Mouse (Mus musculus) forebrain, embryonic 13.5 days (tissue): ENCODE data around the gene Aen. TPM values are rescaled to one million over a fixed set of nuclear protein-coding genes. Genes with fewer than 3 reads are reported as not detected.
A peak's percentile ranks its signal among the peaks of the same experiment; 100 is the strongest.

ENCODE experiments used
- ATAC-seq: fragments of 200-750 bp; cut with Nextera tagmentation; 2 replicates; pipeline ENCODE4 v1.8.0; 2017
- H3K27ac ChIP-seq: fragments of 300-500 bp; sonication (generic); 2 replicates; pipeline ENCODE4 v1.5.1; 2015; ENCODE audit warnings: inconsistent platforms, mild to moderate bottlenecking, moderate library complexity
- H3K27me3 ChIP-seq: fragments of 300-500 bp; sonication (generic); 2 replicates; pipeline ENCODE4 v1.6.1; 2015; ENCODE audit warnings: mild to moderate bottlenecking, inconsistent platforms
- H3K36me3 ChIP-seq: fragments of 300-500 bp; sonication (generic); 2 replicates; pipeline ENCODE4 v1.6.1; 2015; ENCODE audit warnings: mild to moderate bottlenecking, inconsistent platforms; ENCODE audit not compliant: poor library complexity, severe bottlenecking
- H3K4me1 ChIP-seq: fragments of 300-500 bp; sonication (generic); 2 replicates; pipeline ENCODE4 v1.6.1; 2015; ENCODE audit warnings: inconsistent platforms
- H3K4me2 ChIP-seq: fragments of 300-500 bp; sonication (generic); 2 replicates; pipeline ENCODE4 v1.6.1; 2015; ENCODE audit warnings: inconsistent platforms, mild to moderate bottlenecking, moderate library complexity
- H3K4me3 ChIP-seq: fragments of 300-500 bp; sonication (generic); 2 replicates; pipeline ENCODE4 v1.5.1; 2015; ENCODE audit warnings: mild to moderate bottlenecking, inconsistent platforms
- H3K9ac ChIP-seq: fragments of 300-500 bp; sonication (generic); 2 replicates; pipeline ENCODE4 v1.6.1; 2015; ENCODE audit warnings: mild to moderate bottlenecking, inconsistent platforms
- H3K9me3 ChIP-seq: fragments of 300-500 bp; sonication (generic); replicated peaks from 2 replicates; pipeline ENCODE4 v1.6.1; 2016; ENCODE audit warnings: inconsistent platforms
- WGBS: fragments of 180-500 bp; shearing (Covaris S2); methylation state at CpG from one replicate; pipeline ENCODE4 v1.1.7; 2015; 5-methylcytosine and 5-hydroxymethylcytosine counted together
- polyA plus RNA-seq: library from polyadenylated mRNA; unstranded; fragments of >200 nt; fragmentation: Nextera tagmentation; extraction: Ambion mirVana; gene quantifications from 2 replicates; pipeline ENCODE4 v1.2.1, GENCODE M21; 2015

The Aen gene
- polyA plus RNA-seq, 1 experiment from 2014 or later, result 57.2 TPM

DNA sequence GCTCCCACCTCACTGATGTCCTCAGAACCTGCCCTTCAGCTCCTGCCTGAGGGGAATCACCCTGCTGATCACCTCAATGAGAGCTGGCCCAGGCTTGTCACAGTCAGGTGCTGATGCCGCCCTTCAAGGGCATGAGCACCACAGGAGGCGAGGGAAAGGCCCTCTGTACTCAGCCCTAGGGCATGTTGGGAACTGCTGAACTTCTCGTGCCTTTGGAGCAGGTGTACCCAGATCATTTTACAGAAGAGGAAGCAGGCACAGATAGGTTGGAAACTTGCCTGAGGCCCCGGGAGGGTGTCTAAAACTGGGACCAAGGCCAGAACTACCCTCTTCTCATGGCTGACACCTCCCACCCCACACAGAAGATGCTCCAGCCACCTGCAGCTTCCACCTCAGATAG, 23.0 kb downstream of the Aen start:
- Histone ChIP-seq H3K36me3 (no peaks in the 10 kb centered on the region), H3K4me1 (peaks cover 5% of the 10 kb centered on the region; the same call in 1 of the 2 replicates), H3K27me3 (no peaks in the 10 kb centered on the region), H3K9ac (no peak overlapping the region), H3K9me3 (no peaks in the 10 kb centered on the region), H3K27ac (no peak overlapping the region), H3K4me2 (no peak overlapping the region), H3K4me3 (no peak overlapping the region)
- no peak for ATAC-seq
- 50% methylated on average over 4 of the region's 4 CpGs for WGBS

DNA sequence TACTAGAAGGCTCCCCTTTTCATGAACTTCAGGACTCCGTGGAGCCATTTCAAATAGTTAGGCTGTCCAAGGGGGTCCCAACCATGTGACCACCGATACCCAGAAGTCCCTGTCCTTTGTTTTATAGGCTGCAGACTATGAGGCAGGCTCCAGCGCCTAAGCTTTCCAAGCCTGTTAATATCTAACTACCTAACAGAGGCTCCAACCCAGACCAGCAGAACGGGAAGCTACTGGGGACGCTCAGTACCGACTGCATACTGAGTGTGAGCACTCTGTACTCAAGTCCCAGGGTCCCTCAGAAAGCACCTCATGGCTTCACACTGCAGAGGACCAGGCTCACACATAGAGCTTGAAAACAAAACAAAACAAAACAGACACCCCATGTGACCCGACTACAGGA, 26.9 kb downstream of the Aen start:
- WGBS, result 75% methylated on average over 7 of the region's 7 CpGs
- Histone ChIP-seq H3K9ac (no peak overlapping the region), H3K27me3 (no peaks in the 10 kb centered on the region), H3K36me3 (no peaks in the 10 kb centered on the region), H3K4me1 (no peaks in the 10 kb centered on the region), H3K9me3 (no peaks in the 10 kb centered on the region), H3K4me2 (no peak overlapping the region), H3K4me3 (no peak overlapping the region), H3K27ac (no peak overlapping the region)
- ATAC-seq, result no peak

DNA sequence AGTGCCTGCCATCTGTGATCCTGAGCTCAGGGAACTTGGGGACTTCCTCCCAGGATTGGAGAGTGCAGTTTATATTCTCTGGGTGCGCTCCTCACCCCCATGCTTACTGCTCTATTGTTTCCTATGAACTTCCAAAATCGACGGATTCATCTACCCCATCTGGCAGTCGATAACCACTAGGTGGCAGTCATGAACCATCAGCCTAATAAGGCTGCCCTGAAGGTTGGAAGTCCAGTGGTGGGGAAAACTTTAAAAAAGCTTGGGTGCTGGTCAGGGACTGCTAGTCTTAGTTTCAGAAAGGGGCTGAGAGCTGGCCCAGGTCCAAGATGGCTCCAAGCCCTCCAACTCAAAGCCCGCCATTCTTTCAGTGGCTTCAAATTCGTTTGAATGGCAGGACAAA, 28.6 kb downstream of the Aen start:
- Histone ChIP-seq H3K36me3 (no peaks in the 10 kb centered on the region), H3K27me3 (no peaks in the 10 kb centered on the region), H3K4me1 (no peaks in the 10 kb centered on the region), H3K9me3 (no peaks in the 10 kb centered on the region), H3K9ac (no peak overlapping the region), H3K4me2 (no peak overlapping the region), H3K27ac (no peak overlapping the region), H3K4me3 (no peak overlapping the region)
- WGBS, result 7% methylated on average over 6 of the region's 6 CpGs
- ATAC-seq, result peak; percentile 57

DNA sequence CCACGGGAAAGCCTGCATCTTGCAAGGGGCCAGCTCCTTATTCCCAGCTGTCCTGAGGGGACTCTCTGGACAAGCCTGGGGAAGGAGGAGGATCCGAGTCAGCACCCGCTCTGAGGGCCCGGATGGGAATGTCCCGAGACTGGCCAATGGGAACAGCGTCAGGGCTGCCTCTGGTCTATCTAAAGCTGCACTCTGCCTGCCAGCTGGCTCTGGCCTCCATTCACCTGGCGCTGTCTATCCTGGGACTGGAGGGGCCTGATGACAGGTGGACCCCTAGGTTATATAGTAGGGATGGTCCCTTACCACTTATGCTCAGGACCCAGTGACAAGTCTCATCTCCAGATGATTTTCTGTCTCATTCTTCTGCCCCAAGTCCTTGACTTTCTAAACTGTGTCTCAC, 29.1 kb downstream of the Aen start:
- peak; percentile 45; the same call in 1 of the 2 replicates for ATAC-seq
- H3K9ac ChIP-seq, result no peak overlapping the region
- no peaks in the 10 kb centered on the region for H3K9me3 ChIP-seq
- H3K4me2 ChIP-seq, result no peak overlapping the region
- H3K4me1 ChIP-seq, result no peaks in the 10 kb centered on the region
- H3K27ac ChIP-seq, result no peak overlapping the region
- no peaks in the 10 kb centered on the region for H3K36me3 ChIP-seq
- 69% methylated on average over 7 of the region's 7 CpGs for WGBS
- no peak overlapping the region for H3K4me3 ChIP-seq
- no peaks in the 10 kb centered on the region for H3K27me3 ChIP-seq

GRCm38 (mm10) chr7:78925680-78926079, 30.0 kb downstream of the Aen start:
- no peaks in the 10 kb centered on the region for H3K27me3 ChIP-seq
- no peak overlapping the region for H3K27ac ChIP-seq
- H3K4me2 ChIP-seq, result no peak overlapping the region
- H3K36me3 ChIP-seq, result no peaks in the 10 kb centered on the region
- ATAC-seq, result no peak
- no peaks in the 10 kb centered on the region for H3K4me1 ChIP-seq
- no peak overlapping the region for H3K9ac ChIP-seq
- 77% methylated on average over 7 of the region's 7 CpGs for WGBS
- no peaks in the 10 kb centered on the region for H3K9me3 ChIP-seq
- H3K4me3 ChIP-seq, result no peak overlapping the region

GRCm38 (mm10) chr7:78926156-78926555, 30.5 kb downstream of the Aen start:
- ATAC-seq, result no peak
- H3K4me3 ChIP-seq, result no peak overlapping the region

GRCm38 (mm10) chr7:78927266-78927665, 31.6 kb downstream of the Aen start:
- WGBS, result 76% methylated on average over 3 of the region's 3 CpGs
- ATAC-seq, result no peak
- H3K27me3 ChIP-seq, result no peaks in the 10 kb centered on the region
- H3K4me1 ChIP-seq, result no peaks in the 10 kb centered on the region
- no peaks in the 10 kb centered on the region for H3K9me3 ChIP-seq
- no peak overlapping the region for H3K4me2 ChIP-seq
- no peak overlapping the region for H3K27ac ChIP-seq
- H3K9ac ChIP-seq, result no peak overlapping the region
- no peak overlapping the region for H3K4me3 ChIP-seq
- no peaks in the 10 kb centered on the region for H3K36me3 ChIP-seq

More at GRCm38 (mm10) chr7:78926156-78926555, 30.5 kb downstream of the Aen start:
- WGBS, result 82% methylated on average over 9 of the region's 9 CpGs
- H3K4me1 ChIP-seq, result no peaks in the 10 kb centered on the region
- H3K36me3 ChIP-seq, result no peaks in the 10 kb centered on the region
- H3K9ac ChIP-seq, result no peak overlapping the region
- H3K27ac ChIP-seq, result no peak overlapping the region
- H3K27me3 ChIP-seq, result no peaks in the 10 kb centered on the region
- no peaks in the 10 kb centered on the region for H3K9me3 ChIP-seq
- no peak overlapping the region for H3K4me2 ChIP-seq

DNA sequence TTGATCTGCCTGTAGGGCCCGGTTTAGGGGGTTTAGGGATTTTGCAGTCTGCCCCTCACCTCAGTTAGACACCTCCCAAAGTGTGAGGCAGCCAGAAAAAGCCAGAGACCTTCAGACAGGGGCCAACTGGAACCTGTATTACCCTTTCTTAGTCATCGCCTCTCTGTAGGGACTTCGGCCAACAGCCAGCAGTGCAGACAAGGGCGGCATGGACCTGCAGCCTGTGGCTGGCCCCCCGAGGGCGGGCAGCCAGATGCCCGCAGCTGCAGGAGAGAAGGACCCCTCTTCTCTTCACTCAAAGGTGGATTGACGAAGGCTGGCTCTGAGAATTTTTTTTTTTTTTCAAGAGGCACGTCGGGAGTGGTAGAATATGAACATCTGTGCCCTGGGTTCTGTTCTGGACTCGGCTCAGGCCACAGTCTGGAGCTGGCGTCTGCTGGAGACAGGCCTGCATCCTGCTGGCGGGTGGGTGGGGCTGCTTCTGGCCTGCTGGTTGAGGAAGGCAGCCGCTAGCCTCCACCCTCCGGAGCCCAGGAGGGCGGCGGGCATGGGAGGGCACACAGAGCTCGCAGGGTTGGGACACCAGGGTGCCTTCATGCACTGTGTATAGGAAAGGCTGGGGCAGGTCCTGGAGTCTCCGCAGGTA, 43.4 kb downstream of the Aen start:
- WGBS, result 66% methylated on average over 19 of the region's 19 CpGs
- no peaks in the 10 kb centered on the region for H3K27me3 ChIP-seq
- H3K9me3 ChIP-seq, result no peaks in the 10 kb centered on the region
- no peak overlapping the region for H3K4me3 ChIP-seq
- H3K27ac ChIP-seq, result no peak overlapping the region
- ATAC-seq, result no peak
- no peaks in the 10 kb centered on the region for H3K4me1 ChIP-seq
- no peaks in the 10 kb centered on the region for H3K36me3 ChIP-seq
- H3K9ac ChIP-seq, result no peak overlapping the region
- H3K4me2 ChIP-seq, result no peak overlapping the region

DNA sequence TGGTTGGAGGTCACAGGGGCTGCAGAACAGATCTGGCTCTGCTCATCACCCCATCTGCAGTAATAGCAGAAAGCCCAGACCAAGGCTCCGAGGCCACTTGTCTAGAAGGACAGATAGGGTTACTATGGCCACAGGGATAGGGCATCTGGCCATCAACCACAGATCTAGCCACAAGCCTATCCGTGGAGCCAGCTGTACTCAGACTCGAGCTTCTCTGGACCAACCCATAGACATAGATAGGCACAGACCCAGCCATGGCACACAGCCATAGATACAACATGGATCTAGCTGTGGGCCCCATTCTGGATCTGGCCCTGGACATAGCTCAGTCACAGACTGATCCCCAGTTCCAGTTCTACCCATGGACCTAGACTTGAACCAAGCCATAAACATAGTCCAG, 45.3 kb downstream of the Aen start:
- Histone ChIP-seq H3K36me3 (no peaks in the 10 kb centered on the region), H3K9me3 (no peaks in the 10 kb centered on the region), H3K4me3 (no peak overlapping the region), H3K4me2 (no peak overlapping the region), H3K9ac (no peak overlapping the region), H3K4me1 (no peaks in the 10 kb centered on the region), H3K27me3 (no peaks in the 10 kb centered on the region), H3K27ac (no peak overlapping the region)
- WGBS, result 93% methylated on average over 3 of the region's 3 CpGs
- no peak for ATAC-seq

- H3K4me2 ChIP-seq, result no peak overlapping the region
- H3K27me3 ChIP-seq, result no peaks in the 10 kb centered on the region
- no peak overlapping the region for H3K27ac ChIP-seq
- H3K4me1 ChIP-seq, result no peaks in the 10 kb centered on the region
- WGBS, result 93% methylated on average over 2 of the region's 2 CpGs
- H3K36me3 ChIP-seq, result no peaks in the 10 kb centered on the region
- ATAC-seq, result no peak
- H3K9me3 ChIP-seq, result no peaks in the 10 kb centered on the region
- no peak overlapping the region for H3K4me3 ChIP-seq
- no peak overlapping the region for H3K9ac ChIP-seq
Measured at GRCm38 (mm10) chr7:78942544-78942943, 46.9 kb downstream of the Aen start.

GRCm38 (mm10) chr7:78953886-78954572, 58.4 kb downstream of the Aen start:
- Histone ChIP-seq H3K9me3 (no peaks in the 10 kb centered on the region), H3K4me3 (no peak overlapping the region), H3K36me3 (no peaks in the 10 kb centered on the region), H3K27me3 (no peaks in the 10 kb centered on the region), H3K27ac (no peak overlapping the region), H3K9ac (no peak overlapping the region), H3K4me2 (peak overlapping the region; percentile 33), H3K4me1 (peaks cover 9% of the 10 kb centered on the region)
- 32% methylated on average over 11 of the region's 11 CpGs for WGBS
- 0 out of 2 replicates have a peak, but pooled peaks have one; percentile 57 for ATAC-seq

DNA sequence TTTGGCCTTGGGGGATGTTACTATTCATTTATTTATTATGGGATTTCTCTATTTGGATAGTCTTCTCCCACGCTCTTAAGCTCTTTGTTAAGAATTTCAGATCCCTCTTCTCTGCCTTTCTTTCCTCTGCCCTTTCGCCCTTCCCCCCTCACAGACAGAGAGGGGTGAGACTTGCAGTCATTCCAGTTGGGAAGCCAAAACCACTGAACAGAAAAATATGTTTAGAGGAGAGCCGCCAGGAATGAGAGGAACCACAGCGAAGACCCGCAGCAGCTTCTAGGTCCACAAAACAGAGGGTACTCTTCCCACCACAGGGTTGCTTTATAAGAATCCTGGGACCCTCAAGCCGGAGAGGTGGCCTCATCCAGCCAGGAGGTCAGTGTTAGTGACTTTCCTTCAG, 59.0 kb downstream of the Aen start:
- WGBS, result 88% methylated on average over 6 of the region's 6 CpGs

DNA sequence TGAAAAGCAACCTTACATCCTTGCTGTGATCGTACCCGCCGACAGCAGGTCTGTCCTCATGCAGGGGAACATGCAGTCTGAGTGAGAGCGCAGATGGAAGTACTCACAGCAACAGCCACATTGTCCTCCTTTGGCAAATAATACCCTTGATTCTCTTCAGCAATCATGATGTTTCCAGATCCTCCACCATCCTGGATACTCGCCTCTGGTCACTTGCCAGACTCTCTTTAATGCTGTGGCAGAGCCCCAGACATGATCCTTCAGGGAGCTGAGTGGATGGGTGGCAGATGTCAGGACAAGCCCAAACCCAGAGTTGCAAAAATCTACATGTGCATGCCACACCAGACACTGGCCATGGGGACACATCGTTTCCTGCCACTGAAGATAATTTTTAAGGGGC, 59.4 kb downstream of the Aen start:
- H3K9ac ChIP-seq, result no peak overlapping the region
- no peak overlapping the region for H3K4me3 ChIP-seq
- H3K27ac ChIP-seq, result no peak overlapping the region
- peaks cover 9% of the 10 kb centered on the region for H3K4me1 ChIP-seq
- H3K36me3 ChIP-seq, result no peaks in the 10 kb centered on the region
- ATAC-seq, result no peak
- WGBS, result 94% methylated on average over 6 of the region's 6 CpGs
- H3K27me3 ChIP-seq, result no peaks in the 10 kb centered on the region
- no peak overlapping the region for H3K4me2 ChIP-seq
- H3K9me3 ChIP-seq, result no peaks in the 10 kb centered on the region

More for the DNA sequence above, 59.0 kb downstream of the Aen start:
- no peak overlapping the region for H3K4me2 ChIP-seq
- no peaks in the 10 kb centered on the region for H3K27me3 ChIP-seq
- H3K9me3 ChIP-seq, result no peaks in the 10 kb centered on the region
- ATAC-seq, result no peak
- H3K9ac ChIP-seq, result no peak overlapping the region
- H3K4me1 ChIP-seq, result peaks cover 9% of the 10 kb centered on the region
- no peaks in the 10 kb centered on the region for H3K36me3 ChIP-seq
- no peak overlapping the region for H3K4me3 ChIP-seq
- no peak overlapping the region for H3K27ac ChIP-seq
